Mouse (Mus musculus) thymus, adult 2 months (tissue): ENCODE measurements around the gene Pxmp4.

Experiments
- CTCF ChIP-seq: fragments of 200-500 bp; IDR thresholded peaks from 2 replicates; pipeline ENCODE4 v1.5.1; 2012; ENCODE audit warnings: mild to moderate bottlenecking, control low read depth, low read length, moderate library complexity, borderline replicate concordance; ENCODE audit not compliant: control insufficient read depth, poor library complexity, insufficient read depth; ENCODE audit errors: extremely low read depth
- POLR2A ChIP-seq: fragments of 200-500 bp; IDR thresholded peaks from 2 replicates; pipeline ENCODE4 v1.6.1; 2012; ENCODE audit warnings: mild to moderate bottlenecking, low read length, control low read depth, moderate library complexity; ENCODE audit not compliant: control insufficient read depth, poor library complexity, insufficient read depth; ENCODE audit errors: extremely low read depth

- TF ChIP-seq POLR2A (no peak), CTCF (no peak)
These were observed 48.3 kb downstream of the Pxmp4 start for GRCm38 (mm10) chr2:154555235-154555634.
